Mouse (Mus musculus) macrophage (primary cell): ENCODE results near the gene Ino80d. TPM values are rescaled to one million over a fixed set of nuclear protein-coding genes. Genes with fewer than 3 reads are reported as not detected.

Source experiments
- H3K27ac ChIP-seq: fragments of 350-480 bp; formaldehyde crosslinking; 2 replicates; pipeline ENCODE4 v1.9.0; 2021
- H3K36me3 ChIP-seq: fragments of 350-480 bp; formaldehyde crosslinking; 2 replicates; pipeline ENCODE4 v1.9.0; 2021; ENCODE audit errors: inconsistent target
- H3K4me3 ChIP-seq: fragments of 350-480 bp; formaldehyde crosslinking; 2 replicates; pipeline ENCODE4 v1.9.0; 2021; ENCODE audit errors: inconsistent target
- H3K79me2 ChIP-seq: fragments of 350-480 bp; formaldehyde crosslinking; 2 replicates; pipeline ENCODE4 v1.9.0; 2021; ENCODE audit errors: inconsistent target
- WGBS: methylation state at CpG from one replicate; pipeline ENCODE4 v1.1.7; 2026; ENCODE audit warnings: inconsistent platforms; ENCODE audit not compliant: missing documents; 5-methylcytosine and 5-hydroxymethylcytosine counted together
- polyA plus RNA-seq: library from polyadenylated mRNA; stranded (reverse); fragments of 250-400 nt; gene quantifications from 3 replicates; pipeline ENCODE4 v1.2.4, GENCODE M21; 2018; ENCODE audit warnings: inconsistent platforms

Ino80d gene
- polyA plus RNA-seq, 1 experiment from 2014 or later = 6.5 TPM

- H3K36me3 ChIP-seq = peaks cover 65% of the 10 kb centered on the region
- no peak overlapping the region for H3K4me3 ChIP-seq
- H3K27ac ChIP-seq = no peak overlapping the region
- H3K79me2 ChIP-seq = peaks cover 53% of the 10 kb centered on the region
- WGBS = 92% methylated on average over 4 of the region's 5 CpGs
Observed at GRCm38 (mm10) chr1:63080277-63080676, 34.2 kb downstream of the Ino80d start.

DNA sequence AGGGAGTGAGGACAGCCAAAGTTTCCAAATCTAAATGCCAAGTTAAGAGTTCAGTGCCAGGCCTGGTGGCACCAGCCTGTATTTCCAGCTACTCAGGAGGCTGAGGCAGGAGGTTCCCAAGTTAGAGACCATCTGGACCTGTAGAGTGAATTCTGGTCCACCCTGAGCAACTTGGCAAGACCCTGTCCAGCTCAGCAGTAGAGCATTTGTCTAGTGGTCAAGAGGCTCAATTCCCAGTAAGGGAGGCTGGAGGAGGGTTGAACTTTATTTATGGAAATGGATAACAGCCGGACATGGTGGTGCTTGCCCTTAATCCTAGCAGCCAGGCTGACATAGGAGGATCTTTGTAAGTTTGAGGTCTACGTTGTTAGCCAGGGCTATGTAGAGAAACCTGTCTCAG lies 38.1 kb downstream of the Ino80d start:
- Histone ChIP-seq H3K4me3 (no peak overlapping the region), H3K27ac (no peak overlapping the region), H3K79me2 (peaks cover 14% of the 10 kb centered on the region; the same call in 1 of the 2 replicates), H3K36me3 (peaks cover 81% of the 10 kb centered on the region)
- WGBS = 97% methylated on average over 2 of the region's 2 CpGs

GRCm38 (mm10) chr1:63071379-63071778 lies 43.1 kb downstream of the Ino80d start:
- 100% methylated on average over 1 of the region's 1 CpGs for WGBS
- Histone ChIP-seq H3K79me2 (no peaks in the 10 kb centered on the region), H3K36me3 (peaks cover 91% of the 10 kb centered on the region), H3K27ac (no peak overlapping the region), H3K4me3 (no peak overlapping the region)

- H3K27ac ChIP-seq = no peak overlapping the region
- H3K79me2 ChIP-seq = no peaks in the 10 kb centered on the region
- 90% methylated on average over 10 of the region's 12 CpGs for WGBS
- H3K36me3 ChIP-seq = peaks cover 89% of the 10 kb centered on the region
- no peak overlapping the region for H3K4me3 ChIP-seq
Observed at GRCm38 (mm10) chr1:63058361-63058760, 56.1 kb downstream of the Ino80d start.

DNA sequence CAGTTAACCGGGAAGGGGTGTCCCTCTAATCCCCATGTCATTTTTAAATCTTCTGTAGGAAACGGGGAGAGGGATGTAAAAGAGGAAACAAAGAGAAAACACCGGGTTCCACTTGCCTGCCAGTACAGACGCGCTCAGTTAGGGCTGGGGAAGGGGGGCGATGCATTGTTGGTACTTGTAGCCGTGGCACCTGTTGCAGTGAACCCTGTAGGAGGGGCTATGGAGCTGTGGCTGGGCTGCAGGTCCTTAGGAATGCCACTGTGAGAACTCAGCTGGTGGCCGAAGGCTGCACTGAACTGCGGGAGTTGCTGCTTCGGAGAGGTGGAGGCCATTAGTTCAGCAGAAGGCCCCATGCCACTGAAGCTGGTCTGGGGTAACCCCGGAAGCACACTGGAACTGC lies 56.6 kb downstream of the Ino80d start:
- WGBS = 89% methylated on average over 9 of the region's 11 CpGs
- Histone ChIP-seq H3K79me2 (no peaks in the 10 kb centered on the region), H3K27ac (no peak overlapping the region), H3K4me3 (no peak overlapping the region), H3K36me3 (peaks cover 91% of the 10 kb centered on the region)

- no peak overlapping the region for H3K4me3 ChIP-seq
- 93% methylated on average over 3 of the region's 3 CpGs for WGBS
- peaks cover 89% of the 10 kb centered on the region for H3K36me3 ChIP-seq
- H3K27ac ChIP-seq = no peak overlapping the region
- H3K79me2 ChIP-seq = no peaks in the 10 kb centered on the region
Observed at GRCm38 (mm10) chr1:63057318-63057717, 57.1 kb downstream of the Ino80d start.

DNA sequence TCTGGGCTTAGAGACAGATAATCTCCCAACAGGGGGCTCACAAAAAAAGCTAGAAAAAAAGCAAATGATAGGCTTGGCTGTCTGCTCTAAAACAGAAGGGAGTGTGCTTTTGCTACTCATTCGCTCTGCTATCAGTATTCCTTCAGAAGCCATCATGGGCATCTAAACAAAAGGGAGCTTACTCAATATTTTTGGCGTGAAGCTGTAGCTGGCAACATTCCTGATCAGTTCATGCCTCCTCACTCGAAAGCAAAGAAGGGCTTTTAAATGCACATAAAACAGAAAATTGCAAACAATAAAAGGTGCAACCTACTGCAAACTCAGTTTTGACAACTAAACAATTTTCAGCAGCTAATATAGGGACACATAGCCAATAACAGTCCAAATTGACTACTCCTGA lies 59.1 kb downstream of the Ino80d start:
- no peaks in the 10 kb centered on the region for H3K79me2 ChIP-seq
- peaks cover 69% of the 10 kb centered on the region for H3K36me3 ChIP-seq
- no peak overlapping the region for H3K27ac ChIP-seq
- H3K4me3 ChIP-seq = no peak overlapping the region
- WGBS = 87% methylated on average over 3 of the region's 3 CpGs

DNA sequence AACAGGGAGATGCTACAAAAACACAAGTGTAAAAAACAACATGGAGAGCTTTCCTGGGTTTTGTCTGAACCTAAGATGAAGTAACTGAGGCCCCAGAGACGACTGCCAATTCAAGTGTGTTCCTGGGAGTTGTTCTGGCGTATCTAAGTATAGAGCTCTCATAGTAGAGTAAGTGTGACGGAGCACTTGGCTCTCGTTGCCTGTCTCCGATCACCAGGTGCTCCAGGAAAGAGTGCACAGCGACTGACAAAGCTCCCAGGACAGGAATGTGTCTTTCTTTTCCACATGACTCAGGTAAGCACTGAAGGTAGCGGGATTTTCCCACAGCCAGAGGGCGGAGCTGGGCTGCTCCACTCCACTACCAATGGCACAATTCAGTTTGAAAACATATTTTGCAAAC lies 63.6 kb downstream of the Ino80d start:
- H3K79me2 ChIP-seq = no peaks in the 10 kb centered on the region
- no peak overlapping the region for H3K27ac ChIP-seq
- peaks cover 27% of the 10 kb centered on the region; the same call in 1 of the 2 replicates for H3K36me3 ChIP-seq
- H3K4me3 ChIP-seq = no peak overlapping the region
- WGBS = 95% methylated on average over 7 of the region's 8 CpGs

DNA sequence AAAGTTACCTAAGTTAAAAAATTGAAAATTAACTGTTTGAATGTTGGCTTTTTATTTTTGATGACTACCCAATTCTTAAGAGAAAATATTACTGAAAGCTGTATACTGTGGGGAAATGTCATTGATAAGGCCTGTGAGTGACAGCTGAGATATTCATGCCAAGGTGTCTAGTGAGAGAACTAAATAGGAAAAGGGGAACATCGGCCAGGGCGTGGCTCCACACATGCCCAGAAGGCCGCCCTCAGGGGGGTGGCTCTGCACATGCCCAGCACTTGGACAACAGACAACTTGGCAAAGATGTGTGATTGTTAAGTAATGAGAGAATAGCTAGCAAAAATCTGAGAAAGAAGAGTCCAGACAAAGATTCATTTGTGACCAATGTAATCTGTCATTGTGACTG lies 64.5 kb downstream of the Ino80d start:
- Histone ChIP-seq H3K27ac (no peak overlapping the region), H3K36me3 (peaks cover 18% of the 10 kb centered on the region; the same call in 1 of the 2 replicates), H3K4me3 (no peak overlapping the region), H3K79me2 (no peaks in the 10 kb centered on the region)
- 67% methylated on average over 3 of the region's 3 CpGs for WGBS

DNA sequence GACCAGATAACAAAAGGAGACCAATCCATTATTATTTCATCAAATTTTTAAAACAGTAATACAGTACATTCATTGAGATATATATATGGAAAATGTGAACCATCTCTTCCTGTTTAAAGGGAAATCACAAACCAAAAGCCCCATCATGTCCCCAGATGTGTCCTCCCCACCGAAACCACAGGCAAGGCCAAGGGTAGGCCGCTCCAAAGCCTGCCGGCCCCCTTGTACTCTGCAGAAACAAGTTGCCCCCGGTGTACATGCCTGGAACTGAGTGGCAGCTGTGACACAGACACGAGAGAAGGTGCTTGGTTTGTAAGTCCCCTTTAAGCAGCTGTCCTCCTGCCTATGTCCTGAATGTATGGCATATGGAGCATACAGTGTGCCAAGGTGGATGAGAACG lies 66.5 kb downstream of the Ino80d start:
- Histone ChIP-seq H3K79me2 (no peaks in the 10 kb centered on the region), H3K27ac (no peak overlapping the region), H3K36me3 (peaks cover 5% of the 10 kb centered on the region; the same call in 1 of the 2 replicates), H3K4me3 (no peak overlapping the region)
- 42% methylated on average over 6 of the region's 6 CpGs for WGBS

GRCm38 (mm10) chr1:63032929-63033328 lies 81.5 kb downstream of the Ino80d start:
- H3K36me3 ChIP-seq = no peaks in the 10 kb centered on the region

DNA sequence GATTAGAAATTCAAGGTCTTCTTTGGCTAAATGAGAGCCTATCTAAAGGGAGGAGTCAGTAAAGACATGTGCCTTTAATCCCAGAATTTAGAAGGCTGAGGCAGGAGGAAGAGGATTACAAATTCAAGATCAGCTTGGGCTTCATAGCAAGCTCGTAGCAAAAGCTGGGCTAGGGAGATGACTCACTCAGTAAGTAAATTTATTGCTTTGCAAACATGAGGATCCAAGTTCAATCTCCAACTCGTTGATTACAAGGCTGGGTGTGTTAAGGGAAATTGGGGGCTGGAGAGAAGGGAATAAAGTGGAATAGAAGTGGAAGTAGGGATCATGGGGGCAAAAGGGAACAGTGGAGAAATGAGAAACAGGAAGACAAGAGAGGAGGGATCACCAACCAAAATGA lies 94.6 kb downstream of the Ino80d start:
- WGBS = 66% methylated on average over 2 of the region's 2 CpGs
- Histone ChIP-seq H3K4me3 (no peak overlapping the region), H3K27ac (no peak overlapping the region), H3K79me2 (no peaks in the 10 kb centered on the region), H3K36me3 (no peaks in the 10 kb centered on the region)

More at GRCm38 (mm10) chr1:63032929-63033328, 81.5 kb downstream of the Ino80d start:
- Histone ChIP-seq H3K27ac (no peak overlapping the region), H3K79me2 (no peaks in the 10 kb centered on the region), H3K4me3 (no peak overlapping the region)
- WGBS = 88% methylated on average over 3 of the region's 3 CpGs

- 70% methylated on average over 12 of the region's 12 CpGs for WGBS
- Histone ChIP-seq H3K27ac (no peak overlapping the region), H3K36me3 (no peaks in the 10 kb centered on the region), H3K79me2 (no peaks in the 10 kb centered on the region), H3K4me3 (no peak overlapping the region)
Observed at GRCm38 (mm10) chr1:63005013-63005646, 109.3 kb downstream of the Ino80d start.

DNA sequence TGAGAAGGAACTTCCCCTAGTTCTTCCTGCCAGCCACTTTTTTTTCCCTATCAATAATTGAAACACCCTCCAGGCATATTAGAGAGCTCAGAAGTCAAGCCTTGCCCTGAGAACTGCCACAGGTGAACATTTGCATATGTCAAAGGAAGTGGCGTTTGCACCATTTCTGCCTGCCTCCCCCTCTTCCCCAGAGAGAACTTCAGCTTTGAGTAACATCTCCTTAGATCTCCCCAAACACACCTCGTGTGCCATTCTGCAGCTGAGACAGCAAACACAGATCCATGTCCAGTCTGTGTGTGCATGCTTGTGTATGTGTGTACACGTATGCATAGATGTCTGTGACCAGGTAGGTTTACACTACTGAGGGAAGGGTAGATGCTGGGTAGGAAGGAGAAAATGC lies 112.6 kb downstream of the Ino80d start:
- Histone ChIP-seq H3K79me2 (no peaks in the 10 kb centered on the region), H3K36me3 (no peaks in the 10 kb centered on the region), H3K27ac (no peak overlapping the region), H3K4me3 (no peak overlapping the region)
- 56% methylated on average over 3 of the region's 3 CpGs for WGBS

- 43% methylated on average over 1 of the region's 1 CpGs for whole genome bisulfite sequencing
- no peaks in the 10 kb centered on the region for H3K79me2 ChIP-seq
- no peaks in the 10 kb centered on the region for H3K36me3 ChIP-seq
- no peak overlapping the region for H3K4me3 ChIP-seq
- H3K27ac ChIP-seq = no peak overlapping the region
Observed at GRCm38 (mm10) chr1:62993348-62993747, 121.1 kb downstream of the Ino80d start.

- H3K27ac ChIP-seq = no peak overlapping the region
- no peaks in the 10 kb centered on the region for H3K36me3 ChIP-seq
- 92% methylated on average over 5 of the region's 5 CpGs for WGBS
- no peaks in the 10 kb centered on the region for H3K79me2 ChIP-seq
- H3K4me3 ChIP-seq = no peak overlapping the region
Observed at GRCm38 (mm10) chr1:62992648-62993047, 121.8 kb downstream of the Ino80d start.
